Mouse (Mus musculus): ENCODE data around the gene G6pc. TPM values are rescaled to one million over a fixed set of nuclear protein-coding genes. Genes with fewer than 3 reads are reported as not detected.
A peak's percentile ranks its signal among the peaks of the same experiment; 100 is the strongest.

The G6pc gene
- polyA plus RNA-seq, 1 experiment from 2014 or later = not detected

DNA sequence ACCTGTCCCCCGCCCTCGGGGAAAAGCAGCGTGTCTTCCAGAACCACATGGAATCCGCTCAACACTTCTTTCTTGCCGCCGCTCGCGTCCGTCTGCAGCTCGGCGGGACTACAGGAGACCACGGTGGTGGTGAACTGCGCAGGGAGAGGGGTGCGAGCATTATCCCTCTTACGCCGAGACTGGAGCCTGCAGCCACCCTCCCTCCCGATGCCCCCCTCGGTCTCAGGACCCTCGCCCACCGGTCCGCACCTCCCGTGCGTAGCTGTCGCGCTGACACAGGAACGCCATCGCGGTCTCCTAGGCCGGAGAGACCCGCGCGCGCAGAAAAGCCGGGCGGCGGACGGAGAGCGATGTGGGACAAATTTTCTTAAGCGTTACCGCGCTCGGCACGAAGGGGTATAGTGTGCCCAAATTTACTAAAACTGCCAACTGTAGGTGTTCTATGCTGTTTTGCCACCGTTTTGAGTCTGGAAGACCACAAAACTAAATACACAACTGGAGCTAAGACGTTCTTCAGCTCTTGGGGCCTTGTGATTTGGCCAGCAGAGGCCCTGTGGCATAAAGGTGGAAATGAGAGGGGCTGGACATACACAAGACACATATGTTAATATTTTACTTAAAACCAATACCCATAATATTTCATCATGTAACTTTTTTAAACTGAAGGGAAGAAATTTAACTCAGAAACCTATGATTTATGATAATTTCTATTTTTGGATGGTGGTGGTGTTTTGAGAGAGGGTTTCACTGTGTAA lies 49.9 kb downstream of the G6pc start, which contains the start of gene Aarsd1:
Gene Aarsd1, minus strand, starts transcription at position 515 of the 755 bp plus-strand sequence.
- under 1% methylated on average over 45 of the region's 45 CpGs for WGBS

GRCm38 (mm10) chr11:101418991-101419390 lies 51.6 kb downstream of the G6pc start:
- Histone ChIP-seq H3K36me3 (ENCODE audit: control insufficient read depth, insufficient read depth, low read length) (no peaks in the 10 kb centered on the region; the same call in 1 of the 2 replicates), H3K9me3 (ENCODE audit: control insufficient read depth, low read length) (no peaks in the 10 kb centered on the region), H3K9ac (ENCODE audit: low read length) (no peak overlapping the region), H3K4me2 (ENCODE audit: low read length) (no peak overlapping the region), H3K4me3 (ENCODE audit: low read depth, low read length) (no peak overlapping the region), H3K27ac (ENCODE audit: low read depth) (no peak overlapping the region), H3K27me3 (replicated peaks; ENCODE audit: control insufficient read depth, insufficient read depth, low read length) (no peaks in the 10 kb centered on the region), H3K4me1 (replicated peaks; ENCODE audit: control insufficient read depth, insufficient read depth, low read length) (peaks cover 9% of the 10 kb centered on the region)
- 61% methylated on average over 6 of the region's 6 CpGs for WGBS
- no peak for ATAC-seq (replicated peaks; ENCODE audit: low FRiP score, low TSS enrichment, low read depth)
- no peak for DNase-seq (ENCODE audit: low spot score)

More for the DNA sequence above, 49.9 kb downstream of the G6pc start, which contains the start of gene Aarsd1:
- H3K9ac ChIP-seq (ENCODE audit: low read length) = peak within 1 kb of the TSS; percentile 87
- peak within 1 kb of the TSS; percentile 73 for H3K4me2 ChIP-seq (ENCODE audit: low read length)
- no peaks in the 10 kb centered on the region for H3K27me3 ChIP-seq (replicated peaks; ENCODE audit: control insufficient read depth, insufficient read depth, low read length)
- H3K27ac ChIP-seq (ENCODE audit: low read depth) = peak within 1 kb of the TSS; percentile 76
- ATAC-seq (replicated peaks; ENCODE audit: low FRiP score, low TSS enrichment, low read depth) (peak; percentile 75), DNase-seq (ENCODE audit: low spot score) (peak; percentile 96)
- H3K4me3 ChIP-seq (ENCODE audit: low read depth, low read length) = peak within 1 kb of the TSS; percentile 92
- H3K36me3 ChIP-seq (ENCODE audit: control insufficient read depth, insufficient read depth, low read length) = peaks cover 14% of the 10 kb centered on the region
- no peaks in the 10 kb centered on the region for H3K9me3 ChIP-seq (ENCODE audit: control insufficient read depth, low read length)
- H3K4me1 ChIP-seq (replicated peaks; ENCODE audit: control insufficient read depth, insufficient read depth, low read length) = peaks cover 4% of the 10 kb centered on the region; the same call in 1 of the 2 replicates

- no peaks in the 10 kb centered on the region for H3K27me3 ChIP-seq (replicated peaks; ENCODE audit: control insufficient read depth, insufficient read depth, low read length)
- ATAC-seq (replicated peaks; ENCODE audit: low FRiP score, low TSS enrichment, low read depth) (no peak), DNase-seq (ENCODE audit: low spot score) (no peak)
- H3K9me3 ChIP-seq (ENCODE audit: control insufficient read depth, low read length) = no peaks in the 10 kb centered on the region
- no peak overlapping the region for H3K27ac ChIP-seq (ENCODE audit: low read depth)
- H3K36me3 ChIP-seq (ENCODE audit: control insufficient read depth, insufficient read depth, low read length) = no peaks in the 10 kb centered on the region
- no peak overlapping the region for H3K4me3 ChIP-seq (ENCODE audit: low read depth, low read length)
- no peak overlapping the region for H3K4me2 ChIP-seq (ENCODE audit: low read length)
- WGBS = 36% methylated on average over 3 of the region's 3 CpGs
- peaks cover 11% of the 10 kb centered on the region for H3K4me1 ChIP-seq (replicated peaks; ENCODE audit: control insufficient read depth, insufficient read depth, low read length)
- no peak overlapping the region for H3K9ac ChIP-seq (ENCODE audit: low read length)
Observed at GRCm38 (mm10) chr11:101419610-101420009, 52.2 kb downstream of the G6pc start.

- H3K9me3 ChIP-seq (ENCODE audit: control insufficient read depth, low read length) = no peaks in the 10 kb centered on the region
- H3K27ac ChIP-seq (ENCODE audit: low read depth) = no peak overlapping the region
- H3K4me3 ChIP-seq (ENCODE audit: low read depth, low read length) = no peak overlapping the region
- peaks cover 11% of the 10 kb centered on the region for H3K4me1 ChIP-seq (replicated peaks; ENCODE audit: control insufficient read depth, insufficient read depth, low read length)
- no peak overlapping the region for H3K9ac ChIP-seq (ENCODE audit: low read length)
- H3K36me3 ChIP-seq (ENCODE audit: control insufficient read depth, insufficient read depth, low read length) = no peaks in the 10 kb centered on the region
- ATAC-seq (replicated peaks; ENCODE audit: low FRiP score, low TSS enrichment, low read depth) (no peak), DNase-seq (ENCODE audit: low spot score) (no peak)
- no peak overlapping the region for H3K4me2 ChIP-seq (ENCODE audit: low read length)
- WGBS = 89% methylated on average over 5 of the region's 5 CpGs
- no peaks in the 10 kb centered on the region for H3K27me3 ChIP-seq (replicated peaks; ENCODE audit: control insufficient read depth, insufficient read depth, low read length)
Observed at GRCm38 (mm10) chr11:101420148-101420547, 52.8 kb downstream of the G6pc start.

DNA sequence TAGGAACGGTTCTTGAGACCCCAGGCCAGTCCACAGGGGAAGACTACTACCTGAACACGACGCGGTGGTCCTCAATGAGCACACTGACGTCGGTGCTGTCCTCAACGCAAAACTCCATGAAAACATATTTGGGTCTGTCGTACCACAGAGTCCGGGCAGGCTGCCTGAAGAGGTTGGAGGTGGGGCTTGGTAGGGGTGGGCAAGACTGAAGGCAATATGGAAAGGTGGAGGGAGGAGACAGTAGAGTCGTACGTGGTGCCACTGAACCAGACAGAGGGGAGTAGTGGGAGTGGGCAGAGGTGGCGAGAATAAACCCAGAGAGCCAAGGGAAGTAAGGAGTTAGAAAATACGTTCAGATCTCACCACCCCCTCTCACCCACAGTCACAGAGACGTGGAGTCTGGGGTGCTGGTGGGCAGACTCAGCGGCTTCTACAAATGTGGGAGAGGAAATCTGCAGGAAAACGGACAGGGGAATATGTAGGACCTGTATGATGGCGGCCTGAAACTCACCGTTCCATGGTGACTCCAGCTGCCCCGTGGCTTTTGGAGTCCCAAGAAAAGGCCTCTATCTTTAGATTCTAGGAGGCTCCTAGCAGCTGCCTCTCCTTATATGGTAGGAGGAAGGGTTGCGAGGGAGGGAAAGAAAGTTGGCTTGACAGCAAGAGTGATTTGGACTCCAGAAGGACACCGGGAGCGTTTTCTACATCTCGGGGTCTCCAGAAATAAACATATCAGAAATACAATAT lies 56.9 kb downstream of the G6pc start, which contains the start of gene Gm27029:
Gene Gm27029, minus strand, starts transcription at position 692 of the 747 bp plus-strand sequence.
- Histone ChIP-seq H3K27me3 (replicated peaks; ENCODE audit: control insufficient read depth, insufficient read depth, low read length) (no peaks in the 10 kb centered on the region), H3K36me3 (ENCODE audit: control insufficient read depth, insufficient read depth, low read length) (peaks cover 4% of the 10 kb centered on the region; the same call in 1 of the 2 replicates), H3K9ac (ENCODE audit: low read length) (peak within 1 kb of the TSS; percentile 74), H3K4me3 (ENCODE audit: low read depth, low read length) (peak within 1 kb of the TSS; percentile 95), H3K27ac (ENCODE audit: low read depth) (peak within 1 kb of the TSS; percentile 79), H3K4me2 (ENCODE audit: low read length) (peak within 1 kb of the TSS; percentile 92), H3K9me3 (ENCODE audit: control insufficient read depth, low read length) (no peaks in the 10 kb centered on the region), H3K4me1 (replicated peaks; ENCODE audit: control insufficient read depth, insufficient read depth, low read length) (peaks cover 18% of the 10 kb centered on the region)
- ATAC-seq (replicated peaks; ENCODE audit: low FRiP score, low TSS enrichment, low read depth) = peak; percentile 57
- DNase-seq (ENCODE audit: low spot score) = peak; percentile 62
- WGBS = 4% methylated on average over 23 of the region's 23 CpGs

DNA sequence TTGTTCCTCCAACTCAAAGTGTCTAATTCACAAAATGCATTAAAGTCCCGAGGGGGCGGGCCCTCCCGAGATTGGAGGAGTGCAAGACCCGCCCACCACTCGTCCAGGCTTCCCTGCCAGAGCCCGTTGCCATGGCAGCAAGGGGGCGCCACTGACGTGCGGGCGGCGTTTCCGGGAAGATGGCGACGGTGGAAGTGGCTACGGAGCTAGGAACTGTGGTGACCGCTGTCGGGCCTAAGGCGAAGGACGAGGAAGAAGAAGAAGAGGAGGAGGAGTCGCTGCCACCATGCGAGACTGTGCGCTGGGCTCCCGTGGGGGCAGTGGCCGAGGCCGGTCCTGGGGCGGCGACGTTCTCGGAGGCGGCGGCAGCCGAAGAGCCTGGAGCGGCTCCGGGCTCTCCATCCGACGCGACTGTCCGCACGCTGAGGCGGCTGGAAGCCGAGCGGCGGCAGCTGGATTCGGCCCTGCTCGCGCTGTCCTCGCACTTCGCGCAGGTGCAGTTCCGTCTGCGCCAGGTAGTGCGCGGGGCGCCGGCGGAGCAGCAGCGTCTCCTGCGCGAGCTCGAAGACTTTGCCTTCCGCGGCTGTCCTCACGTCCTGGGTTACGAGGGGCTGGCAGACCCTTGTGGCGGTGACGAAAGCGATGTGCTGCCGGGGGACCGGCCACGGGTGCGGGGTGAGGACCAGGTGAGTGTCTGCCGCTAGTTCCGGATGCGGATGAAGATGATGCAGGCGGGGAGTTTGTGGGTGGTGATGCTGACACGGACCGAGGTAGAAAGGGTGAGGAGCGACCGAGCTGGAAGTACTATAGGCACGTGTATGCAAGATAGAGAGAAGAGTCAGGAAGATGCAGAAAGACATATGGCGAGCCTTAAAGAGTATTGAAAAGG lies 57.8 kb downstream of the G6pc start, which contains the start of the genes Rundc1 and Ptges3l:
Gene Rundc1, plus strand, starts transcription at position 161 of the 889 bp plus-strand sequence.
Gene Ptges3l, minus strand, starts transcription at position 409 of the 889 bp plus-strand sequence.
- H3K9me3 ChIP-seq (ENCODE audit: control insufficient read depth, low read length) = no peaks in the 10 kb centered on the region
- peaks cover 18% of the 10 kb centered on the region for H3K4me1 ChIP-seq (replicated peaks; ENCODE audit: control insufficient read depth, insufficient read depth, low read length)
- peak within 1 kb of the TSS; percentile 74 for H3K9ac ChIP-seq (ENCODE audit: low read length)
- no peaks in the 10 kb centered on the region for H3K27me3 ChIP-seq (replicated peaks; ENCODE audit: control insufficient read depth, insufficient read depth, low read length)
- peak within 1 kb of the TSS; percentile 79 for H3K27ac ChIP-seq (ENCODE audit: low read depth)
- H3K4me2 ChIP-seq (ENCODE audit: low read length) = peak within 1 kb of the TSS; percentile 92
- H3K4me3 ChIP-seq (ENCODE audit: low read depth, low read length) = peak within 1 kb of the TSS; percentile 95
- peak; percentile 99 for DNase-seq (ENCODE audit: low spot score)
- peak; percentile 90 for ATAC-seq (replicated peaks; ENCODE audit: low FRiP score, low TSS enrichment, low read depth)
- WGBS = under 1% methylated on average over 81 of the region's 81 CpGs
- peaks cover 13% of the 10 kb centered on the region for H3K36me3 ChIP-seq (ENCODE audit: control insufficient read depth, insufficient read depth, low read length)

DNA sequence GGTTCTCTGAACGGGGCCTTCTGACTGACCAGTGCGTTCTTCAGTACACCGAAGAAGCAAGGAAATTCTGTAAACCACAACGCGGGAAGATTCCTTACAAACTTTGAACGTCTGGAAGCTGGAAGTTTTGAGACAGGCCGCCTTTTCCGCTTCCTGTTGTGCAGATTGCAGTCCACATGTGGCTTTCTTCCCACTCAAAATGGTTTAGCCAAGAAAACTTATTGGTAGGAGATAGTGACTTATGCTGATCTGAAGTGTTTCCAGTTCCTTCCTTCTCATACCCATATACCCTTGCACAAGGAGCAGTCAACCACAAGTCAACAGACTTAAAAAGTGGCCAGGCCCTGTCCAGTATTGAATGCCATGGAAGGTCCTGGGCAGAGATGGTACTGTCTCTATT lies 58.8 kb downstream of the G6pc start:
- H3K36me3 ChIP-seq (ENCODE audit: control insufficient read depth, insufficient read depth, low read length) = peaks cover 23% of the 10 kb centered on the region
- H3K9ac ChIP-seq (ENCODE audit: low read length) = peak overlapping the region; percentile 74
- H3K4me2 ChIP-seq (ENCODE audit: low read length) = peak overlapping the region; percentile 92
- no peaks in the 10 kb centered on the region for H3K9me3 ChIP-seq (ENCODE audit: control insufficient read depth, low read length)
- peak overlapping the region; percentile 95 for H3K4me3 ChIP-seq (ENCODE audit: low read depth, low read length)
- WGBS = 63% methylated on average over 8 of the region's 8 CpGs
- H3K4me1 ChIP-seq (replicated peaks; ENCODE audit: control insufficient read depth, insufficient read depth, low read length) = peaks cover 18% of the 10 kb centered on the region
- no peaks in the 10 kb centered on the region for H3K27me3 ChIP-seq (replicated peaks; ENCODE audit: control insufficient read depth, insufficient read depth, low read length)
- ATAC-seq (replicated peaks; ENCODE audit: low FRiP score, low TSS enrichment, low read depth) = no peak
- H3K27ac ChIP-seq (ENCODE audit: low read depth) = no peak overlapping the region
- no peak for DNase-seq (ENCODE audit: low spot score)
